Mouse (Mus musculus): ENCODE data around the gene Slc2a1. TPM values are rescaled to one million over a fixed set of nuclear protein-coding genes. Genes with fewer than 3 reads are reported as not detected.

The Slc2a1 gene
- total RNA-seq, 1 experiment: 526 TPM

- H3K27ac ChIP-seq (ENCODE audit: insufficient read depth, low read depth, low read length, poor library complexity, severe bottlenecking): no peak overlapping the region
- no peak overlapping the region for H3K4me3 ChIP-seq (ENCODE audit: insufficient read depth in 1 of 2, low read depth in 1 of 2, low read length in 2 of 2, poor library complexity in 1 of 2, severe bottlenecking in 1 of 2)
- H3K9me3 ChIP-seq (ENCODE audit: control insufficient read depth, insufficient read depth, low read depth, low read length): no peaks in the 10 kb centered on the region
- no peak for DNase-seq (ENCODE audit: low read depth, low spot score)
- peaks cover 89% of the 10 kb centered on the region for H3K36me3 ChIP-seq (ENCODE audit: control insufficient read depth, insufficient read depth, low read length, poor library complexity, severe bottlenecking)
- TF ChIP-seq HCFC1 (IDR thresholded peaks at IDR 0.05; ENCODE audit: borderline replicate concordance, insufficient read depth, low read length) (no peak), MAFK (IDR thresholded peaks at IDR 0.05; ENCODE audit: insufficient read depth, low read depth, low read length) (no peak), ZNF384 (IDR thresholded peaks at IDR 0.05; ENCODE audit: low read depth, low read length) (no peak)
- H3K4me1 ChIP-seq (ENCODE audit: control insufficient read depth in 2 of 2, insufficient read depth in 2 of 2, low read length in 2 of 2, poor library complexity in 1 of 2): peaks cover 0 to 38% of the 10 kb centered on the region in 2 experiments; a peak in 2 of 4 replicates
- in situ Hi-C loops (cut with MboI; ENCODE audit: low sequenced_read_pairs in 2 of 2, unreplicated experiment in 2 of 2): no loop called here
- no peak overlapping the region for H3K9ac ChIP-seq (ENCODE audit: insufficient read depth, low read depth, low read length, poor library complexity, severe bottlenecking)
Observed at GRCm38 (mm10) chr4:119128547-119128946, 20.0 kb downstream of the Slc2a1 start.

GRCm38 (mm10) chr4:119129096-119129495 lies 20.6 kb downstream of the Slc2a1 start:
- DNase-seq (ENCODE audit: low read depth, low spot score): no peak
- in situ Hi-C loops (cut with MboI; ENCODE audit: low sequenced_read_pairs in 2 of 2, unreplicated experiment in 2 of 2): no loop called here
- no peak overlapping the region for H3K4me3 ChIP-seq (ENCODE audit: insufficient read depth in 1 of 2, low read depth in 1 of 2, low read length in 2 of 2, poor library complexity in 1 of 2, severe bottlenecking in 1 of 2)

GRCm38 (mm10) chr4:119131189-119131910 lies 22.8 kb downstream of the Slc2a1 start:
- in situ Hi-C loops (cut with MboI; ENCODE audit: low sequenced_read_pairs in 2 of 2, unreplicated experiment in 2 of 2): no loop called here
- Histone ChIP-seq H3K9me3 (ENCODE audit: control insufficient read depth, insufficient read depth, low read depth, low read length) (no peaks in the 10 kb centered on the region), H3K27ac (ENCODE audit: insufficient read depth, low read depth, low read length, poor library complexity, severe bottlenecking) (no peak overlapping the region), H3K36me3 (ENCODE audit: control insufficient read depth, insufficient read depth, low read length, poor library complexity, severe bottlenecking) (peaks cover 89% of the 10 kb centered on the region), H3K4me3 (ENCODE audit: insufficient read depth in 1 of 2, low read depth in 1 of 2, low read length in 2 of 2, poor library complexity in 1 of 2, severe bottlenecking in 1 of 2) (no peak overlapping the region), H3K9ac (ENCODE audit: insufficient read depth, low read depth, low read length, poor library complexity, severe bottlenecking) (no peak overlapping the region), H3K4me1 (ENCODE audit: control insufficient read depth in 2 of 2, insufficient read depth in 2 of 2, low read length in 2 of 2, poor library complexity in 1 of 2) (peaks cover 0 to 32% of the 10 kb centered on the region in 2 experiments; a peak in 2 of 4 replicates)
- no peak for TF ChIP-seq HCFC1 (IDR thresholded peaks at IDR 0.05; ENCODE audit: borderline replicate concordance, insufficient read depth, low read length)
- TF ChIP-seq MAFK (IDR thresholded peaks at IDR 0.05; ENCODE audit: insufficient read depth, low read depth, low read length): no peak
- no peak for TF ChIP-seq ZNF384 (IDR thresholded peaks at IDR 0.05; ENCODE audit: low read depth, low read length)
- TF ChIP-seq ZC3H11A (IDR thresholded peaks at IDR 0.05; ENCODE audit: borderline replicate concordance, low read depth, low read length): no peak
- TF ChIP-seq CHD2 (IDR thresholded peaks at IDR 0.05; ENCODE audit: low read depth, low read length): no peak
- DNase-seq (ENCODE audit: low read depth, low spot score): no peak

More at GRCm38 (mm10) chr4:119129096-119129495, 20.6 kb downstream of the Slc2a1 start:
- Histone ChIP-seq H3K4me1 (ENCODE audit: control insufficient read depth in 2 of 2, insufficient read depth in 2 of 2, low read length in 2 of 2, poor library complexity in 1 of 2) (peaks cover 0 to 33% of the 10 kb centered on the region in 2 experiments; a peak in 2 of 4 replicates), H3K27ac (ENCODE audit: insufficient read depth, low read depth, low read length, poor library complexity, severe bottlenecking) (no peak overlapping the region), H3K9ac (ENCODE audit: insufficient read depth, low read depth, low read length, poor library complexity, severe bottlenecking) (no peak overlapping the region), H3K9me3 (ENCODE audit: control insufficient read depth, insufficient read depth, low read depth, low read length) (no peaks in the 10 kb centered on the region), H3K36me3 (ENCODE audit: control insufficient read depth, insufficient read depth, low read length, poor library complexity, severe bottlenecking) (peaks cover 89% of the 10 kb centered on the region)
- TF ChIP-seq CHD2 (IDR thresholded peaks at IDR 0.05; ENCODE audit: low read depth, low read length) (no peak), MAFK (IDR thresholded peaks at IDR 0.05; ENCODE audit: insufficient read depth, low read depth, low read length) (no peak), ZNF384 (IDR thresholded peaks at IDR 0.05; ENCODE audit: low read depth, low read length) (no peak), ZC3H11A (IDR thresholded peaks at IDR 0.05; ENCODE audit: borderline replicate concordance, low read depth, low read length) (no peak), HCFC1 (IDR thresholded peaks at IDR 0.05; ENCODE audit: borderline replicate concordance, insufficient read depth, low read length) (no peak)

DNA sequence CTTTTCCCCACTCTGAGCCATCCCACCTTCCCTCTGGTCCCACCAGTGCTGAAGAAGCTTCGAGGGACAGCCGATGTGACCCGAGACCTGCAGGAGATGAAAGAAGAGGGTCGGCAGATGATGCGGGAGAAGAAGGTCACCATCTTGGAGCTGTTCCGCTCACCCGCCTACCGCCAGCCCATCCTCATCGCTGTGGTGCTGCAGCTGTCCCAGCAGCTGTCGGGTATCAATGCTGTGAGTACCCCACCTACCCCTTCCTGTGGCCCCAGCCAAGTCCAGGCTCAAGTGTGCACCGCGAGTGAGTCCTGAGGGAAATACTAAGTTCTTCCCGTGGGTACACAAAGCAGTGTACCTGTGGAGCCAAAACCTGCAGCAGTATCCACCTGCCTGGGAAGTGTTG lies 24.8 kb downstream of the Slc2a1 start:
- H3K4me1 ChIP-seq (ENCODE audit: control insufficient read depth in 2 of 2, insufficient read depth in 2 of 2, low read length in 2 of 2, poor library complexity in 1 of 2): peaks cover 0 to 27% of the 10 kb centered on the region in 2 experiments; a peak in 2 of 4 replicates
- no peak overlapping the region for H3K4me3 ChIP-seq (ENCODE audit: insufficient read depth in 1 of 2, low read depth in 1 of 2, low read length in 2 of 2, poor library complexity in 1 of 2, severe bottlenecking in 1 of 2)
- peaks cover 85% of the 10 kb centered on the region for H3K36me3 ChIP-seq (ENCODE audit: control insufficient read depth, insufficient read depth, low read length, poor library complexity, severe bottlenecking)
- no peak overlapping the region for H3K9ac ChIP-seq (ENCODE audit: insufficient read depth, low read depth, low read length, poor library complexity, severe bottlenecking)
- in situ Hi-C loops (cut with MboI; ENCODE audit: low sequenced_read_pairs in 2 of 2, unreplicated experiment in 2 of 2): no loop called here
- H3K9me3 ChIP-seq (ENCODE audit: control insufficient read depth, insufficient read depth, low read depth, low read length): no peaks in the 10 kb centered on the region
- no peak overlapping the region for H3K27ac ChIP-seq (ENCODE audit: insufficient read depth, low read depth, low read length, poor library complexity, severe bottlenecking)
- TF ChIP-seq ZNF384 (IDR thresholded peaks at IDR 0.05; ENCODE audit: low read depth, low read length) (no peak), MAFK (IDR thresholded peaks at IDR 0.05; ENCODE audit: insufficient read depth, low read depth, low read length) (no peak), ZC3H11A (IDR thresholded peaks at IDR 0.05; ENCODE audit: borderline replicate concordance, low read depth, low read length) (no peak), CHD2 (IDR thresholded peaks at IDR 0.05; ENCODE audit: low read depth, low read length) (no peak), HCFC1 (IDR thresholded peaks at IDR 0.05; ENCODE audit: borderline replicate concordance, insufficient read depth, low read length) (no peak)
- no peak for DNase-seq (ENCODE audit: low read depth, low spot score)
